Mouse (Mus musculus): Measurements from ENCODE around the gene Nt5c3b. TPM values are rescaled to one million over a fixed set of nuclear protein-coding genes. Genes with fewer than 3 reads are reported as not detected.

The Nt5c3b gene
- total and polyA plus RNA-seq, 3 experiments = 54.2 to 63.5 (median 54.4) TPM

DNA sequence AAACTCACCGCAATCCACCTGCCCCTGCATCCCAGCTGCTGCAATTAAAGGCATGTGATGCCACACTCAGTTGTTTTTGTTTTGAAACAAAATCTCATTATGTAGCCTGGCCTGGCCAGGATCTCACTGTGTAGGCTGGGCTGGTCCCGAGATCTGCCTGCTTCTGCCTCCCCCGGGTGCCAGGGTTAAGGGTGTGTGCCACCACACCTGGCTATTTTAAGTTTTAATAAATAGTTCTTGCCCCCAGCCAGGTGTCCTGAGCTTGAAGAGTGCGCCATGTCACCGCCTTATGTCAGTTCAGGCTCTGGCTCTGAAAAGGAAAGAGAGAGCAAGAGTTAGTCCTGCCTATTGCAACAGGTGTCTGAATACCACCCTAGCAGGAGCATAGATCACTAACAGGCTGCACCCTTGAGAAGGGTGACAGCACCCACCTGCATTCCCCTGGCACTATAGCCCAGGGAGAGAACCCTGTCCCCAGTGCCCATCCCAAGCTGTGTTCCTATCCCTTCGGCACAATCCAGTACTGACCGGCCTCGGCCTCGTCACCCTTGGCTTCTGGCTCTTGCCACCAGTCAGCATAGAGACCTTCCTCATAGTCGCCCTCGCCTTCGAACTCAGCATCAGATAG, 32.7 kb downstream of the Nt5c3b start:
- DNase-seq (ENCODE audit: extremely low read depth) = no peak
- peaks cover 58% of the 10 kb centered on the region for H3K27me3 ChIP-seq (replicated peaks)
- dilution Hi-C loops (cut with MboI; ENCODE audit: extremely low pct_ligation_motif_present, extremely low pct_unique_long_range_greater_than_20kb, low sequenced_read_pairs) (no loop called here), in situ Hi-C loops (cut with MboI; ENCODE audit: low pct_ligation_motif_present, low pct_unique_long_range_greater_than_20kb, low sequenced_read_pairs) (loop anchor here (5.0 kb wide), 1 partner anchor 47 kb away; no protein-coding TSS in a partner anchor)
- H3K4me2 ChIP-seq (ENCODE audit: insufficient read depth, low read depth, poor library complexity, severe bottlenecking) = no peak overlapping the region
- H3K27ac ChIP-seq (ENCODE audit: insufficient read depth, low read depth) = no peak overlapping the region
- H3K36me3 ChIP-seq (replicated peaks in 1 of 2; ENCODE audit: control insufficient read depth in 1 of 2, insufficient read depth in 1 of 2, low read length in 1 of 2) = no peaks in the 10 kb centered on the region
- H3K4me1 ChIP-seq (ENCODE audit: control insufficient read depth in 1 of 2, insufficient read depth in 2 of 2) = peaks cover 0 to 6% of the 10 kb centered on the region in 2 experiments; a peak in 1 of 4 replicates
- no peaks in the 10 kb centered on the region for H3K79me2 ChIP-seq (replicated peaks; ENCODE audit: control insufficient read depth, extremely low read depth, insufficient read depth, poor library complexity, severe bottlenecking)
- TF ChIP-seq RCOR1 (conservative IDR thresholded peaks at IDR 0.05; ENCODE audit: low read depth, low read length) (no peak), ETS1 (conservative IDR thresholded peaks at IDR 0.05; ENCODE audit: low read depth, low read length) (no peak), MAFK (IDR thresholded peaks at IDR 0.05; ENCODE audit: insufficient replicate concordance, low read length) (no peak), NRF1 (IDR thresholded peaks at IDR 0.05; ENCODE audit: low read depth, low read length) (no peak), ZNF384 (IDR thresholded peaks at IDR 0.05; ENCODE audit: low read depth, low read length) (no peak), E2F4 (IDR thresholded peaks at IDR 0.05; ENCODE audit: insufficient replicate concordance, low read depth, low read length) (no peak), ZMIZ1 (IDR thresholded peaks at IDR 0.05; ENCODE audit: low read depth, low read length) (no peak), CHD1 (IDR thresholded peaks at IDR 0.05; ENCODE audit: low read depth, low read length) (no peak), MAZ (IDR thresholded peaks at IDR 0.05; ENCODE audit: low read depth, low read length) (no peak), NELFE (IDR thresholded peaks at IDR 0.05; ENCODE audit: low read depth, low read length) (no peak), CTCF (conservative IDR thresholded peaks at IDR 0.05 in 1 of 2, IDR thresholded peaks at IDR 0.05 in 1 of 2; ENCODE audit: low read depth in 2 of 2, low read length in 2 of 2) (no peak), HCFC1 (IDR thresholded peaks at IDR 0.05; ENCODE audit: low read depth, low read length) (no peak), ZC3H11A (IDR thresholded peaks at IDR 0.05; ENCODE audit: low read depth, low read length) (no peak), SMC3 (IDR thresholded peaks at IDR 0.05; ENCODE audit: low read depth, low read length) (no peak), MXI1 (IDR thresholded peaks at IDR 0.05; ENCODE audit: low read depth, low read length) (no peak), SIN3A (IDR thresholded peaks at IDR 0.05; ENCODE audit: low read length) (no peak), IRF4 (IDR thresholded peaks at IDR 0.05; ENCODE audit: low read depth, low read length) (no peak), POLR2A (IDR thresholded peaks at IDR 0.05; ENCODE audit: low read depth, low read length) (no peak), TBP (conservative IDR thresholded peaks at IDR 0.05; ENCODE audit: low read depth, low read length) (no peak)
- H3K4me3 ChIP-seq (replicated peaks in 1 of 3; ENCODE audit: low read depth in 2 of 3, low read length in 2 of 3, poor library complexity in 1 of 3) = no peak overlapping the region
- no peak overlapping the region for H3K9ac ChIP-seq (ENCODE audit: insufficient read depth, low read depth)
- no peaks in the 10 kb centered on the region for H3K9me3 ChIP-seq (replicated peaks; ENCODE audit: low read length)

DNA sequence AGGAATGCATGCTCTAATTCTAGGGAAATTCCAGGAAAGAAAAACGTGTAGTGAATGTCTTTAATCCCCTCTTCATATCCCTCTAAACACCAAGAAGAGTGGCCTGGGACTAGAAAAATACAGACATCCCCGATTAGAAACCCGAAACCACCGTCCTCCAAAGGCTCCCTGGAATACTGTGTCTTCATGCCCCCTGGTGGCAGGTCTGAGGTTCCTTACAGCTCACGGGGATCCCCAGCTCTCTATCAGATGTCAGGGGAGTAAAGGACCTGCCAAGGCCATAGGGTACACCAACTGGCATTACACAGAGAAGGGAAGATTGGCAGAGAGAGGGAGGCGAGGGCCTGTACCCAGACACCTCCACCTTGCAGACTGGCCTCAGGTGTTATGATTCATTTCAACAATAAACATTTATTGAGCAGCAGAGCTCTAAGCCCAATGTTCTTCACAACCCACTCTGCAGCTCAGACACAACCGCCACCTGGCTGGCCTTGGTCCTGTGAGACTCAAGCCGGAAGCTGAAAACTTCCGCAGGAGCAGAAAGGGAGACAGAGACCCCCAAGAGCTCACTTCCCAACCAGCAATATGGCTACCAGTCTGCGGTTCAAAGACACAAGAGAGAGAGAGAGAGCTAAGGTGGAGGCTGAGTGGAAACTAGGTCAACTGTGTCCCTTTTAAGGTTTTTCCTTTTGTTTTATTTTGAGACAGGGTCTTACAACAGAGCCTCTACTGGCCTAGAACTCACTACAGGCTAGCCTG, 33.4 kb downstream of the Nt5c3b start:
- H3K27ac ChIP-seq (ENCODE audit: insufficient read depth, low read depth) = no peak overlapping the region
- DNase-seq (ENCODE audit: extremely low read depth) = peak; percentile 60
- in situ Hi-C loops (cut with MboI; ENCODE audit: low pct_ligation_motif_present, low pct_unique_long_range_greater_than_20kb, low sequenced_read_pairs) = loop anchor here (5.0 kb wide), 1 partner anchor 46 kb away; no protein-coding TSS in a partner anchor
- H3K36me3 ChIP-seq (replicated peaks in 1 of 2; ENCODE audit: control insufficient read depth in 1 of 2, insufficient read depth in 1 of 2, low read length in 1 of 2) = no peaks in the 10 kb centered on the region
- 0 out of 2 replicates have a peak overlapping the region, but pooled peaks have one; percentile 14 for H3K4me2 ChIP-seq (ENCODE audit: insufficient read depth, low read depth, poor library complexity, severe bottlenecking)
- H3K27me3 ChIP-seq (replicated peaks) = peaks cover 61% of the 10 kb centered on the region
- H3K79me2 ChIP-seq (replicated peaks; ENCODE audit: control insufficient read depth, extremely low read depth, insufficient read depth, poor library complexity, severe bottlenecking) = no peaks in the 10 kb centered on the region
- H3K9me3 ChIP-seq (replicated peaks; ENCODE audit: low read length) = no peaks in the 10 kb centered on the region
- peaks cover 0 to 6% of the 10 kb centered on the region in 2 experiments; a peak in 1 of 4 replicates for H3K4me1 ChIP-seq (ENCODE audit: control insufficient read depth in 1 of 2, insufficient read depth in 2 of 2)
- no peak overlapping the region for H3K9ac ChIP-seq (ENCODE audit: insufficient read depth, low read depth)
- dilution Hi-C loops (cut with MboI; ENCODE audit: extremely low pct_ligation_motif_present, extremely low pct_unique_long_range_greater_than_20kb, low sequenced_read_pairs) = no loop called here
- no peak overlapping the region for H3K4me3 ChIP-seq (replicated peaks in 1 of 3; ENCODE audit: low read depth in 2 of 3, low read length in 2 of 3, poor library complexity in 1 of 3)
- TF ChIP-seq NELFE (IDR thresholded peaks at IDR 0.05; ENCODE audit: low read depth, low read length) = no peak
- TF ChIP-seq CTCF (conservative IDR thresholded peaks at IDR 0.05 in 1 of 2, IDR thresholded peaks at IDR 0.05 in 1 of 2; ENCODE audit: low read depth in 2 of 2, low read length in 2 of 2) = peak; percentile 51 to 92
- no peak for TF ChIP-seq UBTF (IDR thresholded peaks at IDR 0.05; ENCODE audit: low read depth, low read length)
- TF ChIP-seq USF2 (conservative IDR thresholded peaks at IDR 0.05; ENCODE audit: low read depth, low read length) = no peak
- TF ChIP-seq E2F4 (IDR thresholded peaks at IDR 0.05; ENCODE audit: insufficient replicate concordance, low read depth, low read length) = no peak
- TF ChIP-seq ETS1 (conservative IDR thresholded peaks at IDR 0.05; ENCODE audit: low read depth, low read length) = no peak
- TF ChIP-seq EP300 (IDR thresholded peaks at IDR 0.05; ENCODE audit: low read length) = no peak
- no peak for TF ChIP-seq RCOR1 (conservative IDR thresholded peaks at IDR 0.05; ENCODE audit: low read depth, low read length)
- no peak for TF ChIP-seq PAX5 (IDR thresholded peaks at IDR 0.05; ENCODE audit: low read length)
- no peak for TF ChIP-seq MEF2A (IDR thresholded peaks at IDR 0.05; ENCODE audit: borderline replicate concordance, low read depth, low read length)
- no peak for TF ChIP-seq ZNF384 (IDR thresholded peaks at IDR 0.05; ENCODE audit: low read depth, low read length)
- no peak for TF ChIP-seq TCF12 (IDR thresholded peaks at IDR 0.05; ENCODE audit: low read depth, low read length)
- no peak for TF ChIP-seq TBP (conservative IDR thresholded peaks at IDR 0.05; ENCODE audit: low read depth, low read length)
- TF ChIP-seq ZMIZ1 (IDR thresholded peaks at IDR 0.05; ENCODE audit: low read depth, low read length) = no peak
- no peak for TF ChIP-seq MAZ (IDR thresholded peaks at IDR 0.05; ENCODE audit: low read depth, low read length)
- no peak for TF ChIP-seq ZKSCAN1 (IDR thresholded peaks at IDR 0.05; ENCODE audit: borderline replicate concordance, low read depth, low read length)
- TF ChIP-seq MAX (IDR thresholded peaks at IDR 0.05; ENCODE audit: low read length) = no peak
- no peak for TF ChIP-seq IRF4 (IDR thresholded peaks at IDR 0.05; ENCODE audit: low read depth, low read length)
- no peak for TF ChIP-seq SIN3A (IDR thresholded peaks at IDR 0.05; ENCODE audit: low read length)
- TF ChIP-seq SMC3 (IDR thresholded peaks at IDR 0.05; ENCODE audit: low read depth, low read length) = peak; percentile 96
- TF ChIP-seq CHD1 (IDR thresholded peaks at IDR 0.05; ENCODE audit: low read depth, low read length) = no peak
- TF ChIP-seq HCFC1 (IDR thresholded peaks at IDR 0.05; ENCODE audit: low read depth, low read length) = no peak
